ENCODE assay signal across 17 mouse cellular contexts in genomic region chr19:47031770-47032169, GRCm38 (mm10). TPM values are rescaled to one million over a fixed set of nuclear protein-coding genes. Genes with fewer than 3 reads are reported as not detected.
"Had no signal": no experiment of that assay in that cellular context is flagged by ENCODE, and none has a peak within 500 bp of the region (broad histone marks: within the 10 kb centered on the region; RNA-seq: fewer than 3 reads in every experiment).

No protein-coding gene starts in this region.

- H3K27me3 ChIP-seq: midbrain, embryonic 12.5 days; neural tube, embryonic 12.5 days had no signal

- H3K27ac ChIP-seq: midbrain, embryonic 10.5 days; midbrain, embryonic 12.5 days; neural tube, embryonic 12.5 days had no signal

- DNase-seq: lung, adult 18-20 months; lung, embryonic 14.5 days; lung, postnatal 10 days; lung, postnatal 4 days; midbrain, embryonic 14.5 days; right cerebral cortex, postnatal 25 days; right cerebral cortex, postnatal 4 days; spleen, adult 18-20 months; thymus, adult 18-20 months; thymus, postnatal 14 days; thymus, postnatal 36 days had no signal

- H3K9me3 ChIP-seq: midbrain, embryonic 10.5 days; midbrain, embryonic 12.5 days; neural tube, embryonic 12.5 days had no signal

- H3K4me3 ChIP-seq: midbrain, embryonic 10.5 days; midbrain, embryonic 12.5 days; myocyte; neural tube, embryonic 12.5 days had no signal

- H3K4me1 ChIP-seq: midbrain, embryonic 12.5 days; neural tube, embryonic 12.5 days had no signal

- H3K4me2 ChIP-seq: lung, embryonic 14.5 days; midbrain, embryonic 12.5 days; neural tube, embryonic 12.5 days had no signal

- ATAC-seq: midbrain, embryonic 16.5 days had no signal

- H3K9ac ChIP-seq: lung, embryonic 14.5 days; midbrain, embryonic 12.5 days; neural tube, embryonic 12.5 days had no signal

RNA-seq across cellular contexts. Expression of gene Ina, which starts 17.3 kb away (rescaled TPM):
- total RNA-seq: megakaryocyte, adult 5-6 weeks had no signal
- polyA plus RNA-seq: myocyte had no signal
